Mouse (Mus musculus): ENCODE data around the gene Polk. TPM values are rescaled to one million over a fixed set of nuclear protein-coding genes. Genes with fewer than 3 reads are reported as not detected.

Polk gene
- polyA plus RNA-seq, 1 experiment, result 17.0 TPM

- Histone ChIP-seq H3K27me3 (ENCODE audit: control insufficient read depth, insufficient read depth, low read length) (no peaks in the 10 kb centered on the region), H3K36me3 (ENCODE audit: control insufficient read depth, insufficient read depth, low read length) (no peaks in the 10 kb centered on the region), H3K27ac (ENCODE audit: control insufficient read depth, insufficient read depth, low read depth, low read length) (no peak overlapping the region), H3K4me3 (ENCODE audit: control insufficient read depth, low read depth, low read length) (peak overlapping the region; percentile 74), H3K4me1 (ENCODE audit: control insufficient read depth, insufficient read depth, low read length) (peaks cover 17% of the 10 kb centered on the region)
- TF ChIP-seq POLR2A (IDR thresholded peaks at IDR 0.05; ENCODE audit: control insufficient read depth, low read depth, low read length), result no peak
- no peak for TF ChIP-seq CTCF (IDR thresholded peaks at IDR 0.05; ENCODE audit: control insufficient read depth, insufficient read depth, insufficient replicate concordance, low read depth, low read length)
These were observed 71.8 kb downstream of the Polk start for GRCm38 (mm10) chr13:96470556-96470955.

DNA sequence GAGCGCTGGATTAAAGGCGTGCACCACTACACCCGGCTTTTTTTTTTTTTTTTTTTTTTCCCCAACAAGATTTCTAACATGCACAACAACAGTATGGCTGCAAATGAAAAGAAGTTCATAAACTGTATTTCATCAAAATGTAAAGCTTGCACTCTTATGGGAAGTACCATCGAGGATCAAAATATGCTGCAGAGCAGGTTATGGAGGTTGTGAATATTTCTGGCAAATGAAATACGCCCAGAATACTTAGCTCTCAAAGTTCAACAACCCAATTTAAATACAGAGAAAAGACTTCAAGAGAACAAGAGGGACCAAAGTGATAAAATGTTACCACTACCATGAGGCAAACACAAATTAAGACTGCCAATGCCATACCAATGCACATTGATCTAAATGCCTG is 73.7 kb downstream of the Polk start:
- no peak overlapping the region for H3K27ac ChIP-seq (ENCODE audit: control insufficient read depth, insufficient read depth, low read depth, low read length)
- TF ChIP-seq POLR2A (IDR thresholded peaks at IDR 0.05; ENCODE audit: control insufficient read depth, low read depth, low read length), result no peak
- TF ChIP-seq CTCF (IDR thresholded peaks at IDR 0.05; ENCODE audit: control insufficient read depth, insufficient read depth, insufficient replicate concordance, low read depth, low read length), result no peak
- no peaks in the 10 kb centered on the region for H3K27me3 ChIP-seq (ENCODE audit: control insufficient read depth, insufficient read depth, low read length)
- no peak overlapping the region for H3K4me3 ChIP-seq (ENCODE audit: control insufficient read depth, low read depth, low read length)
- no peaks in the 10 kb centered on the region for H3K36me3 ChIP-seq (ENCODE audit: control insufficient read depth, insufficient read depth, low read length)
- H3K4me1 ChIP-seq (ENCODE audit: control insufficient read depth, insufficient read depth, low read length), result peaks cover 17% of the 10 kb centered on the region

DNA sequence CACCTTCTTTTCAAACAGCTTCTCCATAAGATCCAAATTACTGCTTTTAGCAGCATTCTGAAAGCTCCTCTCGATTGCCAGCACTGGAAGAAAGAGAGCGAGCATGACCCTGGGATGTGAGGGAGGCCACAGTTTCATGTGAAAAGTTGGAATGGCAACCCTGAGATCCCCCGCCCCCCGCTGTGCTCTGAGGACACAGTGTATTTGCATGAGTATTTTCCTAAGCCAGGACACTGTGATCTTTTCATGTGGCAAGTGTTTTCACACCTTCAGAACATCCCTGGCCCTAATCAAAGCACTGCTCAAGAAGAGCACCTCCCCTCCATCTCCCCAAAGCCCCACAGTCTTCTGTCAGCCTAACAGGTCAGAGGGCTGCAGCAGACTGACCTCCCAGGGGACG is 77.1 kb downstream of the Polk start:
- TF ChIP-seq POLR2A (IDR thresholded peaks at IDR 0.05; ENCODE audit: control insufficient read depth, low read depth, low read length) (no peak), CTCF (IDR thresholded peaks at IDR 0.05; ENCODE audit: control insufficient read depth, insufficient read depth, insufficient replicate concordance, low read depth, low read length) (no peak)
- no peaks in the 10 kb centered on the region for H3K36me3 ChIP-seq (ENCODE audit: control insufficient read depth, insufficient read depth, low read length)
- no peak overlapping the region for H3K4me3 ChIP-seq (ENCODE audit: control insufficient read depth, low read depth, low read length)
- no peaks in the 10 kb centered on the region for H3K27me3 ChIP-seq (ENCODE audit: control insufficient read depth, insufficient read depth, low read length)
- peaks cover 9% of the 10 kb centered on the region for H3K4me1 ChIP-seq (ENCODE audit: control insufficient read depth, insufficient read depth, low read length)
- no peak overlapping the region; the same call in 1 of the 2 replicates for H3K27ac ChIP-seq (ENCODE audit: control insufficient read depth, insufficient read depth, low read depth, low read length)

- Histone ChIP-seq H3K27ac (ENCODE audit: control insufficient read depth, insufficient read depth, low read depth, low read length) (no peak overlapping the region), H3K36me3 (ENCODE audit: control insufficient read depth, insufficient read depth, low read length) (no peaks in the 10 kb centered on the region), H3K4me3 (ENCODE audit: control insufficient read depth, low read depth, low read length) (no peak overlapping the region), H3K4me1 (ENCODE audit: control insufficient read depth, insufficient read depth, low read length) (no peaks in the 10 kb centered on the region), H3K27me3 (ENCODE audit: control insufficient read depth, insufficient read depth, low read length) (no peaks in the 10 kb centered on the region)
- TF ChIP-seq CTCF (IDR thresholded peaks at IDR 0.05; ENCODE audit: control insufficient read depth, insufficient read depth, insufficient replicate concordance, low read depth, low read length) (no peak), POLR2A (IDR thresholded peaks at IDR 0.05; ENCODE audit: control insufficient read depth, low read depth, low read length) (no peak)
These were observed 79.7 kb downstream of the Polk start for GRCm38 (mm10) chr13:96462644-96463043.

- H3K4me3 ChIP-seq (ENCODE audit: control insufficient read depth, low read depth, low read length), result no peak overlapping the region
- no peaks in the 10 kb centered on the region for H3K36me3 ChIP-seq (ENCODE audit: control insufficient read depth, insufficient read depth, low read length)
- TF ChIP-seq CTCF (IDR thresholded peaks at IDR 0.05; ENCODE audit: control insufficient read depth, insufficient read depth, insufficient replicate concordance, low read depth, low read length), result no peak
- TF ChIP-seq POLR2A (IDR thresholded peaks at IDR 0.05; ENCODE audit: control insufficient read depth, low read depth, low read length), result no peak
- H3K27ac ChIP-seq (ENCODE audit: control insufficient read depth, insufficient read depth, low read depth, low read length), result no peak overlapping the region
- H3K4me1 ChIP-seq (ENCODE audit: control insufficient read depth, insufficient read depth, low read length), result no peaks in the 10 kb centered on the region
- H3K27me3 ChIP-seq (ENCODE audit: control insufficient read depth, insufficient read depth, low read length), result no peaks in the 10 kb centered on the region
These were observed 83.8 kb downstream of the Polk start for GRCm38 (mm10) chr13:96458606-96459005.

DNA sequence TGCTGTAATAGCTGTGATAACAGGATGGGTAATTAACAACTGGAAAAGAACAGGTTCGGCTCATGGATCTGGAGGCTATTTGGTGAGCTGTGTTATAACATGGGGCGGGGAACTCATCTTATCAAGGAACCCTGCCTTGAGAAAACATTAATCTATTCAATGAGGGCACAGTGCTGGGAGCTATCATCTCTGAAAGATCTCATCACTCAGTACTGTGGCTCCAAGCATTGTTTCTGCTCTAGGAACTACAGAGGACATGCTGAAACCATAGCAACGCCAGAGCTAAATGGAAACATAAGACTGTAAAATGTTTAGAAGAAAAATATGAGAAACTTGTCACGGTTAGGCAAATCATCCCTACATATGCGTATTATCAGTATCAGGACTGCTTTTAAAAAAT is 84.4 kb downstream of the Polk start:
- H3K27me3 ChIP-seq (ENCODE audit: control insufficient read depth, insufficient read depth, low read length), result no peaks in the 10 kb centered on the region
- no peaks in the 10 kb centered on the region for H3K4me1 ChIP-seq (ENCODE audit: control insufficient read depth, insufficient read depth, low read length)
- no peaks in the 10 kb centered on the region for H3K36me3 ChIP-seq (ENCODE audit: control insufficient read depth, insufficient read depth, low read length)
- TF ChIP-seq POLR2A (IDR thresholded peaks at IDR 0.05; ENCODE audit: control insufficient read depth, low read depth, low read length) (no peak), CTCF (IDR thresholded peaks at IDR 0.05; ENCODE audit: control insufficient read depth, insufficient read depth, insufficient replicate concordance, low read depth, low read length) (no peak)
- no peak overlapping the region for H3K4me3 ChIP-seq (ENCODE audit: control insufficient read depth, low read depth, low read length)
- H3K27ac ChIP-seq (ENCODE audit: control insufficient read depth, insufficient read depth, low read depth, low read length), result no peak overlapping the region

DNA sequence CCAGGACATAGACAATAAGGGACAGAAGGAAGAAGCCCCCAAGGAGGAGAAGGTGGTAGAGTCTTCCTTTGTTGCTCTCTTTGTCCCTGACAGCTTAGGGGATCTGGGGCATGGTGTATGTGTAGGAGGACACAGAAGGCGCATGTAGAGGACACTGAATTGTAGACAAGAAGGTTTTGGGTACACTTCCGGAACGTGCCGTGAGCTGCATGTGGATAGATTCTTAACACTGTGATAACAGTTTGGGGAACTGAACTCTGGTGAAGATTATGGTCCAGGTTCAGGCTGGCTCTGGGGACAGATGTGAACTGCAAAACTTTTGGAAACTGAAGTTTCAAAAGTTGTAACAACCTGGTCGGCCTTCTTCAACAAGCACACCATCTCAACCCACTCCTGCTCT is 84.8 kb downstream of the Polk start:
- no peaks in the 10 kb centered on the region for H3K4me1 ChIP-seq (ENCODE audit: control insufficient read depth, insufficient read depth, low read length)
- no peaks in the 10 kb centered on the region for H3K27me3 ChIP-seq (ENCODE audit: control insufficient read depth, insufficient read depth, low read length)
- H3K27ac ChIP-seq (ENCODE audit: control insufficient read depth, insufficient read depth, low read depth, low read length), result no peak overlapping the region
- H3K4me3 ChIP-seq (ENCODE audit: control insufficient read depth, low read depth, low read length), result no peak overlapping the region
- H3K36me3 ChIP-seq (ENCODE audit: control insufficient read depth, insufficient read depth, low read length), result no peaks in the 10 kb centered on the region
- no peak for TF ChIP-seq CTCF (IDR thresholded peaks at IDR 0.05; ENCODE audit: control insufficient read depth, insufficient read depth, insufficient replicate concordance, low read depth, low read length)

- H3K27ac ChIP-seq (ENCODE audit: control insufficient read depth, insufficient read depth, low read depth, low read length), result no peak overlapping the region
- H3K4me1 ChIP-seq (ENCODE audit: control insufficient read depth, insufficient read depth, low read length), result no peaks in the 10 kb centered on the region
- H3K27me3 ChIP-seq (ENCODE audit: control insufficient read depth, insufficient read depth, low read length), result no peaks in the 10 kb centered on the region
- TF ChIP-seq CTCF (IDR thresholded peaks at IDR 0.05; ENCODE audit: control insufficient read depth, insufficient read depth, insufficient replicate concordance, low read depth, low read length) (no peak), POLR2A (IDR thresholded peaks at IDR 0.05; ENCODE audit: control insufficient read depth, low read depth, low read length) (no peak)
- no peak overlapping the region for H3K4me3 ChIP-seq (ENCODE audit: control insufficient read depth, low read depth, low read length)
- H3K36me3 ChIP-seq (ENCODE audit: control insufficient read depth, insufficient read depth, low read length), result no peaks in the 10 kb centered on the region
These were observed 88.1 kb downstream of the Polk start for GRCm38 (mm10) chr13:96454288-96454687.
